Mouse (Mus musculus) heart, postnatal 10 days (tissue): ENCODE measurements around the gene H2-M11. TPM values are rescaled to one million over a fixed set of nuclear protein-coding genes. Genes with fewer than 3 reads are reported as not detected.

Experiments used
- DNase-seq, 2 experiments: peaks; one replicate each; pipeline ENCODE4 v3.0.0; 2021
- intact Hi-C: fragments of 180-260 bp; cut with DNase I; formaldehyde crosslinking; loops from one replicate; pipeline ENCODE4 v1.15.1; 2025
- total RNA-seq, 2 experiments: library from RNA; stranded (reverse); gene quantifications; 2 replicates each; pipeline ENCODE4 v1.2.3; 2021

Gene H2-M11
- total RNA-seq: not detected

DNA sequence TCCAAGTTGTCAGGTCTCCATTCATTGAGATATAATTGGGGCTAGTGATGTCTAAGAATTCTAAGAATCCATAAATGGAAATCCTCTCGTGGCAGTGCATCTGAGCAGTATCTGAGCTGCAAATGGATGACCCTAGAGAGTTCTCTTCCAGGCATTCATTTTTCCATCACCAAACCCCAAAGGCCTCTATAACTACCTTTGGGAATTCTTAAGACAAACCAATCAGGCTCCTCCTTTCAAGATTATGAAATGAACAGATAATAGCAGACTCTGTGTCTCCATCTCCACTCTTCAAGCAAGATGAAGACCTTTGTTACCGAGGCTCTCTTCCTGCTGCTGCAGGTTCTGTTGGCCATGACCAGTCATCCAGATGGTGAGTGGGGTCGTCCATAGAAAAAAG lies at the start of gene H2-M11:
TSS of gene H2-M11 (plus strand) at position 301 of the 400 bp plus-strand sequence.
- intact Hi-C loops: no loop called here
- no peak for DNase-seq

DNA sequence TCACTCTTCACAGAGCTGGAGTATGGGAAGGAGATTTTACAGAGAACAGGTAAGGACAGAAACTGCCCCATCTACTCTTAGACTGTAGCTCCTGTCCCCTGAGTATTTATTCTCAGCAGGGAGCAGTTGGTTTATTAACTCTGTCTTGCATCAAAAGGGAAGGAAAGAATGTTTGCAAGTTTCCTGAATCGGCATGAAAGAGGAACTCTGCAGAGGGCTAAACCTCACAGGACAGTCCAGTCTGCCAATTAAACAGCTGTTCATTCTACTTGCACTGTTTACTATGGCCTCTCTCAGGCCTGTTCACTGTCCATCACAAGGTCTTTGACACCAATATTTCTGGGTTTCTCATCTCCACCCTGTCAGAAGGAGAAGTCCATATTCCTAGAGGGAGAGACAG lies 46.4 kb upstream of the H2-M11 start:
- intact Hi-C loops: no loop called here
- no peak for DNase-seq

DNA sequence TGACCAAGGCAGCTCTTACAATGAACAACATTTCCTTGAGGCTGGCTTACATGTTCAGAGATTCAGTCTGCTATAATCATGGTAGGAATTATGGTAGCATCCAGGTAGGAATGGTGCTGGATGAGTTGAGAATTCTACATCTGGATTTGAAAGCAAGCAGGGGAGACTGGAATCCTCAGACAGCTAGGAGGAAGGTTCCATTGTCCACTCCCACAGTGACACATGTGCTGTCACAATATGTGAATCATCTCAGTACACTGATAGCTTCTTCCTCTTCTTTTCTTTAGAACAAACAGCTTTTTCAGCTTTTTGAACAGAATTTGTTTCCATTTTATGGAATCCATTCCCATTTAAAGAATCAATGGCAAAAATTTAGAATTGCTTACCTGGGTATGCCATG lies 43.0 kb upstream of the H2-M11 start:
- intact Hi-C loops: no loop called here
- DNase-seq: no peak

Other genes starting within 250 kb of the H2-M11 start
- not detected for gene H2-M10.1, start 220.9 kb upstream of the H2-M11 start, total RNA-seq
- not detected for gene H2-M10.3, start 178.7 kb upstream of the H2-M11 start, total RNA-seq
- not detected for gene H2-M10.4, start 84.7 kb upstream of the H2-M11 start, total RNA-seq
- under 1 TPM in 1 of 2 experiments, not detected in 1; 0.38 TPM for gene H2-M9, start 95.6 kb downstream of the H2-M11 start, total RNA-seq
- not detected for gene H2-M1, start 125.1 kb downstream of the H2-M11 start, total RNA-seq
- not detected for gene H2-M10.5, start 225.8 kb downstream of the H2-M11 start, total RNA-seq